Mouse (Mus musculus): ENCODE results near the gene Nop16.

DNA sequence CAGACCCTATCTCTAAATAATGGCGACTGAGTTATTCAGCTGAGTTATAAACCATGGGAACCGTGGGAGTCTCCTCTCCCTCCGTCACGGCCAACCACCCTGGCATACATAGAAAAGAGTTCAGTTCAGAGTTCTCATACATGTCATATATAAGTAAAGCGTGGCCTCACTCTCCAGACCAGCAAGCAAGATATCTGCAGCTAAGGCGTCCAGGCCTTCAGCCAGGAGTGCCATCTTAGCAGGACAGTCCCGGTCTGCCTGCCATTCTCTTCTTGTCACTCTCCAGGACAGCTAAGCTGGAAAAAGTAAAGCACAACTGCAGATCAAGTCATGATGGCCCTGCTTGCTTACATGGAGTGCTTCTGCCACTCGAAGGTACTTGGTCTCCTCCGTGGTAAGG, 33.7 kb downstream of the Nop16 start:
- no peak for TF ChIP-seq POLR2A (IDR thresholded peaks at IDR 0.05; ENCODE audit: low read depth, low read length)
- no peak for TF ChIP-seq CTCF (IDR thresholded peaks at IDR 0.05; ENCODE audit: extremely low read depth, insufficient read depth, insufficient read length, insufficient replicate concordance)
